Mouse (Mus musculus): ENCODE data around the gene Pnpo. TPM values are rescaled to one million over a fixed set of nuclear protein-coding genes. Genes with fewer than 3 reads are reported as not detected.

Gene Pnpo
- total RNA-seq, 2 experiments from 2014 or later: 8.4 to 9.4 TPM

DNA sequence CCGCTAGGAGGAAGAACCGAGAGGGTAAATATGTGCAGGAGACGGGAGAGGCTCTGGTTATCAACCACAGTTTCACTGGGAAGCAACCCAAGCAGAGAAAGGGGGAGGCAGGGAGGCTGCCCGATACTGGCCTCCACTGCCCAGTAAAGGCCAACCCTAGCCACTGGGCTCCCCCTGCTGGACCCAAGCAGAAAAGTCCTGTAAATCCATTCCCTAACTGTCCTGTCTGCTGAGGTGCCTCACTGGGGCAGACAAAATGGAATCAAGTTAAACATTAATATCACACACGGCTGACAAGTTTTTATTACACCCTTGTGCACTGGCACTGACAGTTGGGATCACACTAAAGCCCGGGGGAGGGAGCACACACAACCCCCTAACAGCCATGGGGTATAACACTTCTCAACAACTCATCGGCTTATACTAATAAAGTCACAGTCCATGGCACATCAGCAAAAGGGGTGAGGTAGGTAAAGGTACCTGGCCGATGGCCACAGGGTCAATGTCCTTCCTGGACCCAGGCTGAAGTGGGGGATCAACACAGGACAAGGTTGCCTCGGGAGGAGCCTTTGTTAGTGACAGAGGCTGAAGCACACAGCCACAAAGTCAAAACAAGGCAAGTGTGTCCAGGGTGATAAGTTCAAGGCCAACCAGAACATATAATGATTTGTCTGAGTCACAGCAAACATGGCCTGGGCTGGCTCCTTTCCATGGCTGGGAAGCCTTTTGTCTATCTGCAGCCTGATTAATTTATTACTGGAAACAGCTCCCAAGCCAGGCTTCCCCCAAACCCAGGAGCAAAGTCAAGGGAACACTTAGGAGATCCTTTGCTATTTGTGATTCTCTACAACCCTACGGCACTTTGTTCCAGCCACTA, 6.0 kb downstream of the Pnpo start:
- DNase-seq: peak; percentile 58

- DNase-seq: no peak
Observed at GRCm38 (mm10) chr11:96935872-96936650, 7.7 kb downstream of the Pnpo start.

- DNase-seq: no peak
Observed at GRCm38 (mm10) chr11:96934921-96935356, 8.8 kb downstream of the Pnpo start.

GRCm38 (mm10) chr11:96933562-96934276, 10.1 kb downstream of the Pnpo start:
- no peak for DNase-seq

- DNase-seq: no peak
Observed at GRCm38 (mm10) chr11:96931327-96932062, 12.3 kb downstream of the Pnpo start.

- no peak for DNase-seq
Observed at GRCm38 (mm10) chr11:96929766-96930331, 13.9 kb downstream of the Pnpo start.

DNA sequence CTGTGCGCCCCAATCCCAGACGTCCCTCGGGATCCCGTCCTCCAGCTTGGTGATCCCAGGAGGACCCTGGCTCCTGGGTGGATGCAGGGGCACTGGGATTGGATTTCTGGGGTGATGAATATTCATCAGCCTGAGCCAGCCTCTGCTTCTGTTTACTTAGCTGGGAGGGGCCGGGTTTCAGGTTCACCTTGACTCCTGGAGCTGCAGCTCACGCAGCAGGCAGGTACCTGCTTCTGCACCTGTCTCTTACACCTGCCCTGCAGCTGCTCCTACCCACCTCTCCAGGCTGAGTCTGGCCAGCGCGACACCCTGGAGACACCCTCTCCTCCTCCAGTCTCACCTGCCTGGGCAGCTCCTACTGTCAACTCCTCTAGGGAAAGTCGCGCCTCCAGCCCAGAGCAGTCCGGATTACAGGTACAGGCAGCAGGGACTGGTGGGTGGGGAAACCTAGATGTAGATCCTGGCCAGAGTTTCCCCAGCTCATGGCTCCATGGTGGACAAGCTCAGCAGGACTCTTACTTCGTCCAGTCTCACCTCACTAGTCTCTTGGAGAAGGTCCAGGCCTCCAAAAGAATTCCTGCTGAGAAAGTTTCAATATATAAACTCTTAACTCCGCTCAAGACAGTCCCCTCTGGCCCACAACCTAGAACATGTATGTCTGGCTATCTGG, 14.6 kb downstream of the Pnpo start:
- DNase-seq: no peak

DNA sequence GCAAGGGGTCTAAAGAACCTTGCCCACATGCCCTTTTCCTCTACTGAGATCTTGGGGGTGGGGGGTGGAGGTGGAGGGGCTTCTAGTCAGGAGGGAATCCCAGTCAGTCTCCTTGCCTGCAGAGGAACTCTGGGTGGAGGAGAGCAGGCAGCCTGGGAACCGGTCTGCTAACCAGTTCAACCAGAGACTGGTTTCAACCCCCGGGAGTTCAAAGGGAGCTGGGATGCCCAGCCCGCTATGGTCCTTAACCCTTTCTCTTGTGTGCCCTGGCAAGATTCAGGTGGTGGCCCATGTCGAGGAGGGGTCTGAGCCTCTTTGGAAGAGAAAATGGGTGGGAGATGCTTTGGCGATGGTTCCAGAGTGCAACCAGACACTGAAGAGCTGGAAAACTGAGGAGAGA, 15.1 kb downstream of the Pnpo start:
- DNase-seq: no peak

- DNase-seq: no peak
Observed at GRCm38 (mm10) chr11:96928088-96928487, 15.7 kb downstream of the Pnpo start, which contains the start of gene Prr15l. Prr15l (plus strand) TSS chr11:96928104.

- DNase-seq: no peak
Observed at GRCm38 (mm10) chr11:96926587-96926986, 17.2 kb downstream of the Pnpo start.

GRCm38 (mm10) chr11:96925469-96926148, 18.2 kb downstream of the Pnpo start:
- no peak for DNase-seq

DNA sequence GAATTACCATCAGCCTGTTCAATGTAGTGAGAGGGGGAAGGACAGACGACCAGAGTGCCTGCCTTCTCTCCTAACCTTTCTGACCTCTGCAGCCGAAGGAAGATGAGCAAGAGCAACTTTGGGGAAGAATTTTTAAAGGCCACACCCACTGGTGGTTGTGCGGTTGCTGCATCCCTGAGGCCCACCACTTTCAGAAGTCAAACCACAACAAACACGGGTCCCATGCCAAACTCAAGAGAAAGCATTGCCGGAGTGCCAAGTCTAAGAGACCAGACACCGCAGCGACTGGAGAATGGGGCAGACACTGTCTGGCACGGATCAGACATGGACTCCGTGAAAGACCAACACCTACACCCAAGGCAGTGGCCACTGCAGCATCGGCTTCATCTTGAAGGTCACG, 18.9 kb downstream of the Pnpo start:
- DNase-seq: no peak

DNA sequence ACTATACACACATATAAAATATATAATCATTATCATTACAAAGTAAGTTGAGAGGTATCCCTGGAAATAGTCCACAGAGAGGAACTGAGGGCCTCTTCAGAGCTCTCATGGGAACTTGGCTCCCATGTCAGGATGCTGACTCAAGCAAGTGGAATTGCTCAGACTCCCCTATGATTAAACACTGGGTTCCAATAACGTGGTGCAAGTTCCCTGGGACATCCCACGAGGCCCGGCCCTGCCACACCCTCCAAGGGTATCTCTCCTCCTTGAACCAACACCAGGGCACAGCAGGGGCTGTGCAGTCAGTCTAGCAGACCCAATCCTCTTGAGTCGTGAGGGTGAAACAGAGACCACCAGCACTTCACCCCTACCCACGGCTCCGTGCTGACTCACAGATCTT, 24.8 kb downstream of the Pnpo start:
- no peak for DNase-seq

DNA sequence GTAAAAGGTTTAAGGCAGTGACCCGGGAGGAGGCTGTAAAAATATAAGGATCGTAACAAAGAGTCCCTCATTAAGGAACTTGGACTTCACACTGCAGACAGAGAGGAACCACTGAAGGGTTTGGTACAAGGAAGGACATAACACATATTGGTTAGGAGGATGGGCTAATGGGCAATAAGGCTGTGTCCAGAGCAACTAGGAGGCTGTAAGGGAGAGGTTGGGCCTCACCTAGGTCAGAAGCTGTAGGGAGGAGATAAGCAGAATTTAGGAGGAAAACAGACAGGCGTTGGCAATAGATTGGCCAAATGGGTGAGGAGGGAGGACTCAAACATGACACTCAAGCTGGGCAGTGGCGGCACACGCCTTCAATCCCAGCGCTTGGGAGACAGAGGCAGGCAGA, 26.4 kb downstream of the Pnpo start:
- no peak for DNase-seq

- DNase-seq: no peak
Observed at GRCm38 (mm10) chr11:96916885-96917396, 26.8 kb downstream of the Pnpo start.

DNA sequence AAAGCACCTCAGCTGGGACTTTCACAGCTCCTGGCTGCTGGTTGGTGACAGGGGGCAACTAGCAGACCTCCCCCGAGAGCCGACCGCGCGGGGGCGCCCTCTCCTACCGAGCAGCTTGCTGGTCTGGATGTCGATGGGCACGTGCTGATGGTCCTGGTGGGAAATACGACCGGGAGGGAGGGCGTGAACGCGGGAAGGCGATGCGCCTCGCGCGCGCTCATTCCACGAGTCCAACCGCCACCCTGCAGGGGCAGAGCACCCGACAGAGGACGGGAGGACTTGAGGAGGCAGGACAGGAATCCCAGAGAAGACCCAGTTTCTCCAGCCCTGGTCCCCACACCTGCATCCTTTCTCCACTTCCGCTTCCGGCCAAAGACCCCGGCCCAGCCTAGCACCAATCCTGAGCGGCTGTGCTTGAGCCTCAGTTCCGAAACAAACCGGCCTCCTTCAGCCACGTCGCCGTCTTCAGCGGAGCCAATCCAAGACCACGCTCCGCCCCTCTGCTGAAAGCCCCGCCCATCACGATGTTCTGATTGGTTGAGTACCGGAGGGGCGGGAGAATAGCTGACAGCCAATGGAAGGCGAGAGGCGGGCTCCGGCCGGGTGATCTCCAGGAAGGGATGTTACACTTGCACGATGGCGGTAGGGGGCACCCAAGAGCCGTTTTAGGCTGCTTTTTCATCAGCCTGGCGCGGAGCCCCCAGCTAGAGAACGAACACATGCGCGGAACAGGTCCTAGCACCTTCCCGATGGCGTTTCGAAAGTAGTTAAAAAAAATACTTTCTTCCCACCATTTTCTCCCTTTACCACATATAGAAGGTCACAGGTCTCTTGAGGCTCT, 27.5 kb downstream of the Pnpo start, which contains the start of gene Cdk5rap3:
Gene Cdk5rap3 (minus strand): TSS at position 453 of the 841 bp plus-strand sequence.
- peak; percentile 99 for DNase-seq

DNA sequence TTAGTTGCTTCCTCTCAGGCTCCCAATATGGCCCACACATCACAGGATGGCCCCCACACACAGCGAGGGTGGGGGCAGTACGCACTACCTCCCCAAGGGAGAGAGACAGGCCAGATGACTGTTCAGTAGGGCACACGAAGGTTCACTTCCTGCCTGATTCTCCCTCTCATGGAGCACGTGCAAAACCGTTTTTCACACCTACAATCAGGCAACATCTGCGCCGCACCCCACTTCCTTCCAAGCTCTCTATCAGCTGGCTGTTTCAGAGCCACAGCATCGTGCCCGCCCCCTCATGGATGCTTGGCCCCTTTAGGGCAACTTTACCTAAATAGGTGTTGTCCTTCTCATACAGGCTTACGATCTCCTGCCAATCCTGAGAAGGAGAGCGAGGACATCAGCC, 31.1 kb downstream of the Pnpo start:
- no peak for DNase-seq

DNA sequence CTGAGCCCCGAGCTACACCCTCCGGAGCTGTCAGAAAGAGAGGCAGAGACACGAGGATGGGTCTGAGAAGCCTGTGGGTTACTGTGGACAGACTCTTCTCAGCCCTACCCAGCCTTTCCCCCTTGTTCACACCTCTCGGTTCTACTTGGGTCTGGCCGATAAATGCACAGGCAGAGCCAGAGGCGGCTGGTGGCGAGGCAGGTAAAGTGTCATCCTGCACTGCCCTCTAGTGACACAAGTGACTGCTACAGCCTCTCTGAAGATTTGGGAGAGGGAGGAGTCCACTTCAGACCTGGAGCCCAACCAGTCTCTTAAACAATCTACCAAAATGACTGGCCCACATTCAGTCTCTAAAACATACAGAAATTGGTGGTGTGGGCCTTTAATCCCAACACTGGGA, 33.8 kb downstream of the Pnpo start:
- peak; percentile 72 for DNase-seq

DNA sequence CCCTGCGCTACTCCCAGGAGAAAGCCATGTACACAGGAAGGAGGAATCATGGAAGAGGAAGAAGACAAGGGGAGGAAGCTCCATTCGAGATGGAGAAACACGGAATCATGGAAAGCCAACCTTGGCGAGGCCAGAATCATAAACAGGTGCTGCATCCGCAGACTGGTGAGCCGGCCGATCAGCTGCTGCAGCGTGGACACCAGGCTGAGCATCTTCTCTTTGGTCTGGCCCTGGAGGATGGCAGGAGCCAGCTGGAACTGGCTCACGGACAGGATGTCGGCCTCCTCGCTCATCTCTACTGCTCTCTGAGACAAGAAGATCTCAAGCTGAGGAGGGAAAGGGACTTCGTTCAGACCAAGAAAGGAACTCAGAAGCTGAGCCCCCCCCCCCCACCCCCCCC, 35.2 kb downstream of the Pnpo start:
- DNase-seq: no peak

All from gastrocnemius, postnatal 10 days (tissue).